Comparison of ENCODE assay signal across 13 mouse cellular contexts in genomic region chr3:23592506-23593141, GRCm38 (mm10).
A peak's percentile ranks its signal among the peaks of the same experiment; 100 is the strongest.
DNase-seq lines count a peak whose midpoint lies in the region; ATAC-seq lines count a peak whose summit lies in the region.
"Had no signal": no experiment of that assay in that cellular context is flagged by ENCODE, and none has a peak within 500 bp of the region (broad histone marks: within the 10 kb centered on the region; RNA-seq: fewer than 3 reads in every experiment).

No protein-coding gene starts in this region.

- ATAC-seq in frontal cortex, adult (ENCODE audit: low TSS enrichment), result peak; percentile 97
- ATAC-seq: inflammation-experienced regulatory T-cells, adult 6 months had no signal

- no peak for DNase-seq in frontal cortex, postnatal 25 days (ENCODE audit: low spot score in 2 of 2)
- peak; percentile 11 to 25 for DNase-seq in left cerebral cortex, adult 18-20 months (ENCODE audit: low spot score in 2 of 2)
- DNase-seq in left cerebral cortex, postnatal 4 days, result no peak
- peak; percentile 4 to 17 for DNase-seq in right cerebral cortex, adult 2 months (ENCODE audit: low spot score in 2 of 2)
- no peak for DNase-seq in right cerebral cortex, postnatal 4 days
- DNase-seq in Muller cell, postnatal 12 days (ENCODE audit: inconsistent ontology term), result no peak
- no peak for DNase-seq in testis, postnatal 14 days (ENCODE audit: low spot score)
- DNase-seq: adrenal gland, adult 8-10 months; cerebellum, postnatal 36 days; heart, postnatal 10 days; liver, embryonic 13.5 days had no signal

- intact Hi-C loops in left cerebral cortex, postnatal 4 days (cut with DNase I), result no loop called here

Comparison
In these comparisons a context has a peak if more than half of its experiments do, and no peak if none do; other contexts are left out.
1. DNase-seq: peak in left cerebral cortex, adult 18-20 months (2 of 2) and right cerebral cortex, adult 2 months (2 of 2); none in frontal cortex, postnatal 25 days (0 of 2), left cerebral cortex, postnatal 4 days (single experiment), right cerebral cortex, postnatal 4 days (single experiment), Muller cell, postnatal 12 days (single experiment) and testis, postnatal 14 days (single experiment).